Mouse (Mus musculus) limb, embryonic 13.5 days (tissue): ENCODE measurements at regions not wholly inside any gene's neighbourhood (a gene's known extent, or its start where the extent isn't known, plus 50 kb on each side); places are given as distances from the start of the nearest gene placed in this dataset.

ENCODE experiments used
- ATAC-seq: fragments of 200-750 bp; cut with Nextera tagmentation; 2 replicates; pipeline ENCODE4 v1.8.0; 2017; ENCODE audit warnings: low read depth, moderate number of reproducible peaks, moderate TSS enrichment; ENCODE audit not compliant: low FRiP score
- H3K27ac ChIP-seq: fragments of 300-500 bp; sonication (generic); 2 replicates; pipeline ENCODE4 v1.5.1; 2015; ENCODE audit warnings: inconsistent platforms, mild to moderate bottlenecking, moderate library complexity
- H3K27me3 ChIP-seq: fragments of 300-500 bp; sonication (generic); 2 replicates; pipeline ENCODE4 v1.6.1; 2015; ENCODE audit warnings: mild to moderate bottlenecking, inconsistent platforms
- H3K36me3 ChIP-seq: fragments of 300-500 bp; sonication (generic); 2 replicates; pipeline ENCODE4 v1.6.1; 2015; ENCODE audit warnings: inconsistent platforms, mild to moderate bottlenecking, moderate library complexity
- H3K4me1 ChIP-seq: fragments of 300-500 bp; sonication (generic); 2 replicates; pipeline ENCODE4 v1.6.1; 2015; ENCODE audit warnings: inconsistent platforms
- H3K4me2 ChIP-seq: fragments of 300-500 bp; sonication (generic); replicated peaks from 2 replicates; pipeline ENCODE4 v1.6.1; 2015; ENCODE audit warnings: inconsistent platforms, mild to moderate bottlenecking, moderate library complexity
- H3K4me3 ChIP-seq: fragments of 300-500 bp; sonication (generic); 2 replicates; pipeline ENCODE4 v1.5.1; 2015; ENCODE audit warnings: moderate library complexity, mild to moderate bottlenecking, inconsistent platforms
- H3K9ac ChIP-seq: fragments of 300-500 bp; sonication (generic); 2 replicates; pipeline ENCODE4 v1.6.1; 2015; ENCODE audit warnings: mild to moderate bottlenecking, inconsistent platforms
- H3K9me3 ChIP-seq: fragments of 300-500 bp; sonication (generic); 2 replicates; pipeline ENCODE4 v1.6.1; 2016; ENCODE audit warnings: inconsistent platforms
- WGBS: fragments of 180-500 bp; shearing (Covaris S2); methylation state at CpG from one replicate; pipeline ENCODE4 v1.1.7; 2015; 5-methylcytosine and 5-hydroxymethylcytosine counted together

DNA sequence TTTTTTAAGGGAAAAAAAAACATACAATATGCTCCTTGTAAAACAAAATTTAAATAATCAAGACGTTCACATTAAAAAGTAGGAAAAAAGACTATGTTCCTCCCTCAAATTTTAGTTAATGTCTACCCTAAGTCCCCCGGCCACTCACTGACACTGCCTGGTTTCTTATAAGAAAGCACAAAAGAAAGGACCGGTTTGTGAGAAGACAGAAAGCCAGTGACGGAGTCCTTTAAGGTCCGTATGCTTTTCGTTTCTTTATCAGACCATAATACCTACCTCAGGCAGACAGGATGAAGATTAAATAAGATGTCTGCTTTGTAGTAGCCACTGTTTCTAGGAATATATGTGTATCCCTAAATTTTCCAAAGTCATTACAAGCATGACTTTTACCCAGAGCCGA, 164.3 kb downstream of the Npr3 start:
- Histone ChIP-seq H3K4me1 (peaks cover 13% of the 10 kb centered on the region), H3K4me2 (no peak overlapping the region), H3K27me3 (peaks cover 35% of the 10 kb centered on the region), H3K9ac (no peak overlapping the region), H3K27ac (no peak overlapping the region), H3K9me3 (no peaks in the 10 kb centered on the region), H3K4me3 (no peak overlapping the region), H3K36me3 (no peaks in the 10 kb centered on the region)
- 64% methylated on average over 7 of the region's 7 CpGs for WGBS
- no peak for ATAC-seq

GRCm38 (mm10) chr15:11742346-11742729, 164.7 kb downstream of the Npr3 start:
- no peaks in the 10 kb centered on the region for H3K9me3 ChIP-seq
- H3K27ac ChIP-seq, result no peak overlapping the region
- peak overlapping the region; percentile 45 for H3K4me2 ChIP-seq
- 0 out of 2 replicates have a peak overlapping the region, but pooled peaks have one; percentile 5 for H3K4me3 ChIP-seq
- H3K36me3 ChIP-seq, result no peaks in the 10 kb centered on the region
- peaks cover 35% of the 10 kb centered on the region for H3K27me3 ChIP-seq
- H3K9ac ChIP-seq, result no peak overlapping the region
- peaks cover 13% of the 10 kb centered on the region for H3K4me1 ChIP-seq
- ATAC-seq, result 0 out of 2 replicates have a peak, but pooled peaks have one; percentile 32
- WGBS, result 15% methylated on average over 6 of the region's 6 CpGs

DNA sequence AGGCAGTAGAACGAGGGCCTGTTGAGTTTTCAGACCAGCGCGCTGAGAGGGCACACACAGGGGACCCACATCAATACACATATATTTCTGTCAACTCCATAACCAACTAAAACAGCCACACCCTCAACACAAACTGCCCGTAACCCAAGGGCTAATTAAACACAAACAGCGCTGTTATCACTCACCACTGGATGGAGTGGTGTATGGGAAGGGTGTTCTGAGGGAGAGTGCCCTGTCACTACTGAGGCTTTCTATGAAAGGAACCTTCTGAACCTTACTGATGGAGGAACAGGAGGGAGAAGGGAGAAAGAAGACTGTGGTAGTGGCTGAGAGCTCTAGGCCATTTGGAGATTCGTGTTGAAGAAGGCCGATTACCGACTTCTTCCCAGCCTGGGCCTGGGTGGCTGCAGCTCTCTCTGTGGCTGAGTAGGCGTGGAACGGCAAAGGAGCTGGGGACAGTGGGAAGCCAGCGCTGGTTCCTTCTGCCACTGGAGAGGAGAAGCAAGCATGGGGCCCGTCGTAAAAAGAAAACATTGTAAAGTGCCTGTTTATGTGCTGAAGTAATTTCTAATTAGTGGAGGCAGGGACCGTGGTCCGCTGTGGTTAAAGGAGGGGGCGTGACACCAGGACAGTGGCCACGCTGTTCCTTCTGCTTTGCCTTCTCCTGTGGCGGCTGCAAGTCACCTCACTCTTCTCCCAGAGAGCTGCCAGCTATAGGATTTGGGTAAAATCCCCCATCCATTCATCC, 165.3 kb downstream of the Npr3 start:
- no peak overlapping the region for H3K9ac ChIP-seq
- peak; percentile 40; the same call in 1 of the 2 replicates for ATAC-seq
- peak overlapping the region; percentile 5; the same call in 1 of the 2 replicates for H3K4me3 ChIP-seq
- no peaks in the 10 kb centered on the region for H3K36me3 ChIP-seq
- no peaks in the 10 kb centered on the region for H3K9me3 ChIP-seq
- 19% methylated on average over 18 of the region's 18 CpGs for WGBS
- peak overlapping the region; percentile 45 for H3K4me2 ChIP-seq
- peaks cover 40% of the 10 kb centered on the region for H3K27me3 ChIP-seq
- peaks cover 13% of the 10 kb centered on the region for H3K4me1 ChIP-seq
- H3K27ac ChIP-seq, result no peak overlapping the region

DNA sequence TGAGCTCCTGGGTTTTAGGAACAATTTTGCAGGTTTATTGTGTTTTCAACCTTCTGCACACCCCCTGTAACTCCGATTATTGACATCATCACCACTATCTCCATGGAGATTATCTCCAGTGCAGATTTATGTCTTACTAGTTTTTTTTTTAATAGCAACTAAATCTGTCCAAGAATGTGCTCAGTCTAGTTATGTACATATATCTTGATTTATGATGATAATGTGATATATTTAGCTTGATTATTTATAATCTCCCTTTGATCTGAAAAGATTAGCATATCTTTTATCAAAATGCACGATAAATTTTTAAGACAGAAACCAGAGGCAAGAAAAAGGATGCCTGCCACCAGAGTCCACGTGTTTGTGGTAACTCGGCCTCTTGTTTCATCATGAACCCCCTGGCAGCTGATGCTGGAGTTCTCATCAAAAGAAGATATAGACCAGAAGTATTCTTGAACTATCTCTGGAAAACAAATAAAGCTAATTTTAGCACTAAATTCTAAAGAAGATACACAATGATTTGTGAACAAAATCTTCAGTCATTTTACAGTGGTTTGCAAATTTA, 169.6 kb downstream of the Npr3 start:
- Histone ChIP-seq H3K27ac (no peak overlapping the region), H3K27me3 (peaks cover 26% of the 10 kb centered on the region), H3K36me3 (no peaks in the 10 kb centered on the region), H3K4me3 (no peak overlapping the region), H3K4me2 (no peak overlapping the region), H3K9me3 (no peaks in the 10 kb centered on the region), H3K9ac (no peak overlapping the region), H3K4me1 (peaks cover 13% of the 10 kb centered on the region)
- no peak for ATAC-seq
- 73% methylated on average over 4 of the region's 4 CpGs for WGBS

GRCm38 (mm10) chr15:11734639-11735265, 172.3 kb downstream of the Npr3 start:
- H3K4me3 ChIP-seq, result no peak overlapping the region
- 85% methylated on average over 5 of the region's 5 CpGs for WGBS
- H3K4me1 ChIP-seq, result no peaks in the 10 kb centered on the region; the same call in 1 of the 2 replicates
- H3K4me2 ChIP-seq, result no peak overlapping the region
- no peak overlapping the region for H3K27ac ChIP-seq
- no peak overlapping the region for H3K9ac ChIP-seq
- H3K36me3 ChIP-seq, result no peaks in the 10 kb centered on the region
- no peaks in the 10 kb centered on the region for H3K9me3 ChIP-seq
- peaks cover 9% of the 10 kb centered on the region for H3K27me3 ChIP-seq
- no peak for ATAC-seq

- Histone ChIP-seq H3K4me2 (no peak overlapping the region), H3K4me1 (peaks cover 5% of the 10 kb centered on the region; the same call in 1 of the 2 replicates), H3K9ac (no peak overlapping the region), H3K4me3 (no peak overlapping the region), H3K36me3 (no peaks in the 10 kb centered on the region), H3K27ac (no peak overlapping the region), H3K27me3 (no peaks in the 10 kb centered on the region), H3K9me3 (no peaks in the 10 kb centered on the region)
- 42% methylated on average over 3 of the region's 3 CpGs for WGBS
- no peak for ATAC-seq
These were observed 177.7 kb downstream of the Npr3 start for GRCm38 (mm10) chr15:11729381-11729780.

- no peak overlapping the region for H3K4me2 ChIP-seq
- 88% methylated on average over 10 of the region's 10 CpGs for WGBS
- H3K27ac ChIP-seq, result no peak overlapping the region
- no peak for ATAC-seq
- H3K9ac ChIP-seq, result no peak overlapping the region
- H3K4me3 ChIP-seq, result no peak overlapping the region
- H3K4me1 ChIP-seq, result peaks cover 5% of the 10 kb centered on the region; the same call in 1 of the 2 replicates
- no peaks in the 10 kb centered on the region for H3K36me3 ChIP-seq
- H3K27me3 ChIP-seq, result no peaks in the 10 kb centered on the region
- no peaks in the 10 kb centered on the region for H3K9me3 ChIP-seq
These were observed 181.2 kb downstream of the Npr3 start for GRCm38 (mm10) chr15:11725620-11726530.

- no peak overlapping the region for H3K9ac ChIP-seq
- no peak overlapping the region for H3K4me2 ChIP-seq
- H3K27me3 ChIP-seq, result no peaks in the 10 kb centered on the region
- no peaks in the 10 kb centered on the region for H3K4me1 ChIP-seq
- no peaks in the 10 kb centered on the region for H3K36me3 ChIP-seq
- 74% methylated on average over 4 of the region's 4 CpGs for WGBS
- H3K9me3 ChIP-seq, result no peaks in the 10 kb centered on the region
- no peak overlapping the region for H3K4me3 ChIP-seq
- ATAC-seq, result no peak
- H3K27ac ChIP-seq, result no peak overlapping the region
These were observed 186.4 kb downstream of the Npr3 start for GRCm38 (mm10) chr15:11720645-11721044.

DNA sequence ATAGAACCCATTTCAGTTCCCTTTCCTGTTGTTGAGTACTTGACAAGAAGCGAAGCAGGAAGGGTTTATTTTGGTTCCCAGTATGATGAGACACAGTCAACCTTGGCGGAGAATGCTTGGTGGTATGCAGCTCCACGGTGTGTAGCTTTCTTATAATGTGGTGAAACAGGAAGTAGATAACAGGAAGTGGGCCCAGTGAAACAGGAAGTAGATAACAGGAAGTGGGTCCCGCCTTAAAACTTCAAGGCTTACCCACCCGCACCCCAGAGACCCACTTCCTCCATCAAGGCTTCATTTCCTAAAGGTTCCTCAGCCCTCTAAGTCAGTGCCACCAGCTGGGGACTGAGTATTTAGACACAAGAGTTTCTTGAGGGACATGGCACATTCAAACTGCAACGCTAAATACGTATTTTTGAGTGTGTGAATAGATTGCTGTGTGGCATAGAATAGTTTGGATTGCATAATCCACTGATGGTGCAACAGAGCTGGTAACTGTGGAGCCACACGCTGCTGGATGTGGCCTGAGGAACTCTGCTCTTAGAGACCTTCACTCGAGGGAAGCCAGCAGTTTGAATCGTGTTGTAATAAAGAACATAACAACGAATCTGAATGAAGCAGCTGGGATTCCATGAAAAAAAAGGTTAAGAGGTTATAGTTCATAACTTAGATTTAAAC, 190.8 kb downstream of the Npr3 start:
- H3K36me3 ChIP-seq, result no peaks in the 10 kb centered on the region
- H3K27ac ChIP-seq, result no peak overlapping the region
- H3K4me3 ChIP-seq, result no peak overlapping the region
- H3K9ac ChIP-seq, result no peak overlapping the region
- 89% methylated on average over 11 of the region's 11 CpGs for WGBS
- no peaks in the 10 kb centered on the region for H3K4me1 ChIP-seq
- ATAC-seq, result no peak
- H3K9me3 ChIP-seq, result no peaks in the 10 kb centered on the region
- no peaks in the 10 kb centered on the region for H3K27me3 ChIP-seq
- H3K4me2 ChIP-seq, result no peak overlapping the region

DNA sequence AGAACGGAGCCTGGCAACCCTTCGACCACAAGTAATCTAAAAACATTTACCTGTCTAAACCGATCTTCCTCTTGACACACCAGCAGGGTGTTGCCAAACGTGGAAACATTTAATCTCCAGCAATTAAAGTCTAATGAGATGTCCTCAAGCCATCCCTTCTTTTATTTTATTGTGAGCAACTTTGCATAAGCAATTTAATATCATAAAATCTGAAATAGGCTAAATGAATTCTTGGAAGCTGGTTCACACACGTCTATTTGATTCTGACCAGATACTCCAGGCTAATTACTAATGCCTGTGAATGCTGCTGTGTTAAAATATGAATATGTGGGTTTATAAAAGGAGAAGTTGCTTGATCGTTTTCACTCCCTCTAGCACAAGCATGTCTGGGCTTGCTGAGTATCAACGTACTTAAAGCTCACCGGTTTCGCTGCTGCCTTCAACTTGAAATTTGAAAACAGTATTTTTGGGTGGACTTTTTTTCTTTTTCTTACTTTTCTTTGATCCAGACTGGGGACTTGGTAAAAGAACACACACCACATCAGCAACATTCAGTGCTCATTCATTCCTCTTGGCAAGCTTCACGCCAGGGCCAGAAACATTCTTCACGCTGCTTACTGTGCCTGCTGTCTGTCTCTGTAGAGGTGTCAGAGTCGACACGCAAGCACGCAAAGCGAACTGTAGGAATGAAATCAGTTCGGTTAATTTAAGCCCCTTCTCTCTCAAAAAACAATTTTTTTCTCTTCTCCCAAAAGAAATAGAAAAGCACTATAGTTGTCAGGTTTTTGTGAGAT, 194.4 kb downstream of the Npr3 start:
- no peak overlapping the region for H3K4me3 ChIP-seq
- no peaks in the 10 kb centered on the region; the same call in 1 of the 2 replicates for H3K27me3 ChIP-seq
- H3K4me1 ChIP-seq, result no peaks in the 10 kb centered on the region
- no peak overlapping the region for H3K4me2 ChIP-seq
- no peak for ATAC-seq
- H3K9ac ChIP-seq, result no peak overlapping the region
- H3K9me3 ChIP-seq, result no peaks in the 10 kb centered on the region
- H3K27ac ChIP-seq, result no peak overlapping the region
- 55% methylated on average over 16 of the region's 16 CpGs for WGBS
- H3K36me3 ChIP-seq, result no peaks in the 10 kb centered on the region

- Histone ChIP-seq H3K27ac (no peak overlapping the region), H3K36me3 (no peaks in the 10 kb centered on the region), H3K9me3 (no peaks in the 10 kb centered on the region), H3K4me2 (no peak overlapping the region), H3K4me3 (no peak overlapping the region), H3K4me1 (peaks cover 5% of the 10 kb centered on the region; the same call in 1 of the 2 replicates), H3K9ac (no peak overlapping the region), H3K27me3 (0 out of 2 replicates have a peak, but pooled peaks cover 4% of the 10 kb centered on the region)
- 74% methylated on average over 6 of the region's 6 CpGs for WGBS
- no peak for ATAC-seq
These were observed 205.8 kb downstream of the Npr3 start for GRCm38 (mm10) chr15:11701246-11701645.
